Mouse (Mus musculus): ENCODE results near the gene Klhl32. TPM values are rescaled to one million over a fixed set of nuclear protein-coding genes. Genes with fewer than 3 reads are reported as not detected.

Klhl32 gene
- polyA plus RNA-seq, 1 experiment, result 0.13 TPM

DNA sequence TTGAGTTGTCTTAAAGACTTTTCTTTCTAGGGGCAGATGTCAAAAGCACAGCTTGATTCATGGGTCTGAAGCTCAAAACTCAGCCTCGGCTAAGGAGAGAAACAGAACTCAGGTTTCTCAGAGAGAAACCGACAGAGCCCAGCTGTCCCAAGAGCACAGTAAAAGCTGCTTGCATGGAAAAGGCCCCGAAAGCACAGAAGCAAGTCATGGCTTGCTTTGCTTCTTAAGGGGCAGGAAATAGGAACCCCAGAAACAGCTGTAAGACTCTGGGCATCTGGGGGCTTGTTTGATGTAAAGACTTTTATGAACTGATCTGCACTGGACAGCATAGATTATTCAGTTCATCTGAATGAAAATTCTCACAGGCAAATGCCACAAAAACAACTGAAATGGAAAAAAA lies 53.1 kb downstream of the Klhl32 start:
- DNase-seq (ENCODE audit: low read depth in 1 of 2, low spot score in 2 of 2), result no peak
- H3K27ac ChIP-seq (ENCODE audit: insufficient read depth, low read length), result no peak overlapping the region
- no peaks in the 10 kb centered on the region for H3K27me3 ChIP-seq (ENCODE audit: control insufficient read depth, insufficient read depth, low read length)
- 82% methylated on average over 3 of the region's 3 CpGs for WGBS
- TF ChIP-seq CTCF (IDR thresholded peaks at IDR 0.05; ENCODE audit: extremely low read depth, insufficient read depth, insufficient read length, insufficient replicate concordance) (no peak), POLR2A (IDR thresholded peaks at IDR 0.05; ENCODE audit: low read depth, low read length) (no peak)
- no peaks in the 10 kb centered on the region for H3K36me3 ChIP-seq (ENCODE audit: control insufficient read depth, insufficient read depth, low read length)
- no peak overlapping the region for H3K4me3 ChIP-seq (ENCODE audit: extremely low read depth, insufficient read depth, insufficient read length)
- H3K4me1 ChIP-seq (ENCODE audit: control insufficient read depth, insufficient read depth, insufficient read length), result no peaks in the 10 kb centered on the region

DNA sequence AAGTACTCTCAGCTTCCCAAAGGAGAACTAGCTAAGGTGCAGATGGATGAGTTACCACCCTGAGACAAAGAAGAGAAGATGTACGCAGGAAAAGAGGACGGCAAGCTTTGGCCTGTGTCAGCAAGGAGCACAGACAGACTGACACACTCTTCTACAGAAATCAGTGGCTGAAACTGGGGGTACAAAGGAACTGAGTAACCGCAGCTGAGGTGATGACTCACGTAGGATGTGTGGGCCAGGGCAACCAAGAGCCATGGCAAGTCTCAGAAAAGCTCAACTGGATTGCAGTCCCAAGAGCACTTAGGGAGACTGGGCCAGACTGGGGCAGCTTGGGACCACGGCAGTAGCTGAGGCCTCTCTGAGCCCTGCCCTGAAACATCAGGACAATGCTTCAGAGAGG lies 53.6 kb downstream of the Klhl32 start:
- no peak overlapping the region for H3K27ac ChIP-seq (ENCODE audit: insufficient read depth, low read length)
- WGBS, result 76% methylated on average over 5 of the region's 5 CpGs
- no peak for DNase-seq (ENCODE audit: low read depth in 1 of 2, low spot score in 2 of 2)
- H3K4me3 ChIP-seq (ENCODE audit: extremely low read depth, insufficient read depth, insufficient read length), result no peak overlapping the region
- H3K4me1 ChIP-seq (ENCODE audit: control insufficient read depth, insufficient read depth, insufficient read length), result no peaks in the 10 kb centered on the region
- H3K27me3 ChIP-seq (ENCODE audit: control insufficient read depth, insufficient read depth, low read length), result no peaks in the 10 kb centered on the region
- TF ChIP-seq CTCF (IDR thresholded peaks at IDR 0.05; ENCODE audit: extremely low read depth, insufficient read depth, insufficient read length, insufficient replicate concordance) (no peak), POLR2A (IDR thresholded peaks at IDR 0.05; ENCODE audit: low read depth, low read length) (no peak)
- H3K36me3 ChIP-seq (ENCODE audit: control insufficient read depth, insufficient read depth, low read length), result no peaks in the 10 kb centered on the region

DNA sequence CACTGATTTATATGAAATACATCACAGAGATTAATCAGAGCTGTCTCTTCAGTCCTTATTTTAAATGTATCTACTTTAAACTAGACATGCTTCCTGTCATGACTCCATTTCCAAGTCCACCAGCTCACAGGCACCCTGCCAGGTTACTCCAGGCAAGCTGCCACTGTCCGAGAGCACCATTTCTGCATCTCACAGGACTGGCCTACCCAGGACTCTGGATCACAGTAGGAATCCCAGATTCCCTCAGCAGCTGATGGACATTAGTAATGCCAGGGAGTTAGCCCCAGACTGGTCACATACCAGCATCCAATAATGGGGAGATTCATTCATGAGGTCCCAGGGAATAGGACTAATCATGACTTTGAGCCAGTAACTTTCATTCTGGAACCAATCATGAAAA lies 54.7 kb downstream of the Klhl32 start:
- Histone ChIP-seq H3K27ac (ENCODE audit: insufficient read depth, low read length) (no peak overlapping the region), H3K36me3 (ENCODE audit: control insufficient read depth, insufficient read depth, low read length) (no peaks in the 10 kb centered on the region), H3K27me3 (ENCODE audit: control insufficient read depth, insufficient read depth, low read length) (no peaks in the 10 kb centered on the region), H3K4me3 (ENCODE audit: extremely low read depth, insufficient read depth, insufficient read length) (no peak overlapping the region), H3K4me1 (ENCODE audit: control insufficient read depth, insufficient read depth, insufficient read length) (no peaks in the 10 kb centered on the region)
- TF ChIP-seq CTCF (IDR thresholded peaks at IDR 0.05; ENCODE audit: extremely low read depth, insufficient read depth, insufficient read length, insufficient replicate concordance), result no peak
- no peak for TF ChIP-seq POLR2A (IDR thresholded peaks at IDR 0.05; ENCODE audit: low read depth, low read length)
- 85% methylated on average over 1 of the region's 1 CpGs for WGBS
- no peak for DNase-seq (ENCODE audit: low read depth in 1 of 2, low spot score in 2 of 2)

DNA sequence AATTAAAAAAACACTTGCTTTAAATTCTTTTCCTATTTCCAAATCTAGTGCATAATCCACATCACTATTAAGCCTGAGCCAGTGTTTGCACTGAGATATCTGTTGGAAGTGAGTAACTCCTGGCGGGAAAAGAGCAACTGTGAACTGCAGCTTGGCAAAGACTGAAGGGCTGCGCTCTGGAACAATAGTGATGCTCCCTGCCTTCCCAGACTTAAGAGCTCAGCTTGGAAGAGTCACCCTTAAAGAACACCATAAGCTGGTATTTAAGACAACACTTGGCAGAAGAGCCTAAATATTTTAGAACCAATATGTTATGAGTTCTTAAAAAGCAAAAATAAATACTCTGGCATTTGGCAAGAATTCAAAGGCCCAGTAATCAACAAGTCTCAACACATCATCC lies 55.7 kb downstream of the Klhl32 start:
- H3K27ac ChIP-seq (ENCODE audit: insufficient read depth, low read length), result no peak overlapping the region
- TF ChIP-seq POLR2A (IDR thresholded peaks at IDR 0.05; ENCODE audit: low read depth, low read length) (no peak), CTCF (IDR thresholded peaks at IDR 0.05; ENCODE audit: extremely low read depth, insufficient read depth, insufficient read length, insufficient replicate concordance) (no peak)
- no peak for DNase-seq (ENCODE audit: low read depth in 1 of 2, low spot score in 2 of 2)
- no peak overlapping the region for H3K4me3 ChIP-seq (ENCODE audit: extremely low read depth, insufficient read depth, insufficient read length)
- no peaks in the 10 kb centered on the region for H3K4me1 ChIP-seq (ENCODE audit: control insufficient read depth, insufficient read depth, insufficient read length)
- H3K27me3 ChIP-seq (ENCODE audit: control insufficient read depth, insufficient read depth, low read length), result no peaks in the 10 kb centered on the region
- no peaks in the 10 kb centered on the region for H3K36me3 ChIP-seq (ENCODE audit: control insufficient read depth, insufficient read depth, low read length)
- 91% methylated on average over 2 of the region's 2 CpGs for WGBS

DNA sequence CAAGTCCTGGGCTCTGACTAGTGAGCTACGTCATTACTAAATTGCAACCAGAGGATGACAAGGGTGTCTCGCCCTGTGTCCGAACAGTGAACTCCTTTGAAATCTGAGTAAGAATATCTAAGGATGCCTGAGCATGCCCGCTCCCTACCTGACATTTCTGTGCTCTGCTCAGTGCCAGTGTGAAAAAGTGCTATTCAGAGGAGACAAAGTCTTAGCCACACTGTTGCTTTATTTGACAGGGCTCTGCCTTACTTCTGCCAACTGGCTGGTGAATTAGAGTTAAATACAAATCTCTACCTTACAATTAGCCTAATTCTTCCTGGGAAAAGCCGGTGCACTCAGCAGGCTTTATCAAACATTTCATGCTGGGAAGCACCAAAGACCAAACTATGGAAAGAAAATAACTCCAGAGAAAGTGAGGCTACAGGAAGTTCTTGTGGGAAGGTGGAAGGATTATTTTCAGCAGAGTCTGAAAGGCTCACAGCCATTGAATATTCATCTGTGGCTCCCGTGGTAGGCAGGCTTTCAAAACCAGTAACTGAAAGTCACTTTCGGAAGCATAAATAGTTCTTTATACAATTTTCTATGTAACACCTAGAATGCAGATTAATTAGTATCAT lies 57.1 kb downstream of the Klhl32 start:
- no peaks in the 10 kb centered on the region for H3K36me3 ChIP-seq (ENCODE audit: control insufficient read depth, insufficient read depth, low read length)
- H3K4me1 ChIP-seq (ENCODE audit: control insufficient read depth, insufficient read depth, insufficient read length), result no peaks in the 10 kb centered on the region
- H3K27ac ChIP-seq (ENCODE audit: insufficient read depth, low read length), result no peak overlapping the region
- 77% methylated on average over 7 of the region's 7 CpGs for WGBS
- DNase-seq (ENCODE audit: low read depth in 1 of 2, low spot score in 2 of 2), result no peak
- no peak for TF ChIP-seq CTCF (IDR thresholded peaks at IDR 0.05; ENCODE audit: extremely low read depth, insufficient read depth, insufficient read length, insufficient replicate concordance)
- TF ChIP-seq POLR2A (IDR thresholded peaks at IDR 0.05; ENCODE audit: low read depth, low read length), result no peak
- H3K4me3 ChIP-seq (ENCODE audit: extremely low read depth, insufficient read depth, insufficient read length), result no peak overlapping the region
- no peaks in the 10 kb centered on the region for H3K27me3 ChIP-seq (ENCODE audit: control insufficient read depth, insufficient read depth, low read length)

GRCm38 (mm10) chr4:24792416-24792981 lies 58.4 kb downstream of the Klhl32 start:
- H3K4me1 ChIP-seq (ENCODE audit: control insufficient read depth, insufficient read depth, insufficient read length), result no peaks in the 10 kb centered on the region
- 58% methylated on average over 16 of the region's 16 CpGs for WGBS
- H3K4me3 ChIP-seq (ENCODE audit: extremely low read depth, insufficient read depth, insufficient read length), result no peak overlapping the region
- no peak overlapping the region for H3K27ac ChIP-seq (ENCODE audit: insufficient read depth, low read length)
- no peaks in the 10 kb centered on the region for H3K36me3 ChIP-seq (ENCODE audit: control insufficient read depth, insufficient read depth, low read length)
- no peaks in the 10 kb centered on the region for H3K27me3 ChIP-seq (ENCODE audit: control insufficient read depth, insufficient read depth, low read length)
- no peak for DNase-seq (ENCODE audit: low read depth in 1 of 2, low spot score in 2 of 2)
- TF ChIP-seq CTCF (IDR thresholded peaks at IDR 0.05; ENCODE audit: extremely low read depth, insufficient read depth, insufficient read length, insufficient replicate concordance) (no peak), POLR2A (IDR thresholded peaks at IDR 0.05; ENCODE audit: low read depth, low read length) (no peak)

DNA sequence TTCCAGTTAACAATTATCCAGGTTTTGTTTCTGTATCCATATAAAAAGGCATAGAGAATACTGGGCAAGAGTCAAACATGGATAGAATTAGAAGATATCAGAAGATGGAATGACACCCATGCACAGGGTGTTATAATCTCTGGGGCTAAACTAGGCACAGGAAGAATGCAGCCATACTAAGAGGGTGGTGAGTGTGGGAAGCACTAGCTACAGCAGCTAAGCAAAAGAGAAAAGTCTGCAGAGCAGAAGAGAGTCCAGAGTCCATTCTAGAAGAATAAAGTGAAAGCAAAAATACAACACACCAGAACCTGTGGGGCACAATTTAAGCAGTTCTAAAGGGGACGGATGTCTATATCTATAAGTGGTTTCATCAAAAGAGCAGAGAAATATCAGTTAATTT lies 61.6 kb downstream of the Klhl32 start:
- 79% methylated on average over 1 of the region's 1 CpGs for WGBS
- H3K27me3 ChIP-seq (ENCODE audit: control insufficient read depth, insufficient read depth, low read length), result no peaks in the 10 kb centered on the region
- H3K4me1 ChIP-seq (ENCODE audit: control insufficient read depth, insufficient read depth, insufficient read length), result no peaks in the 10 kb centered on the region
- H3K4me3 ChIP-seq (ENCODE audit: extremely low read depth, insufficient read depth, insufficient read length), result no peak overlapping the region
- no peak overlapping the region for H3K27ac ChIP-seq (ENCODE audit: insufficient read depth, low read length)
- no peak for DNase-seq (ENCODE audit: low read depth in 1 of 2, low spot score in 2 of 2)
- H3K36me3 ChIP-seq (ENCODE audit: control insufficient read depth, insufficient read depth, low read length), result no peaks in the 10 kb centered on the region
- TF ChIP-seq POLR2A (IDR thresholded peaks at IDR 0.05; ENCODE audit: low read depth, low read length) (no peak), CTCF (IDR thresholded peaks at IDR 0.05; ENCODE audit: extremely low read depth, insufficient read depth, insufficient read length, insufficient replicate concordance) (no peak)

Measured in spleen, adult 2 months (tissue).